Mouse (Mus musculus): ENCODE measurements around the gene Hrasls. TPM values are rescaled to one million over a fixed set of nuclear protein-coding genes. Genes with fewer than 3 reads are reported as not detected.

The Hrasls gene
- polyA plus RNA-seq, 1 experiment from 2014 or later, result 1.1 TPM

- H3K27me3 ChIP-seq (ENCODE audit: low read depth, poor library complexity, severe bottlenecking), result peaks cover 40% of the 10 kb centered on the region
- H3K36me3 ChIP-seq, result no peaks in the 10 kb centered on the region
- H3K4me1 ChIP-seq, result peaks cover 11% of the 10 kb centered on the region
- H3K4me3 ChIP-seq, result no peak overlapping the region
- no peak overlapping the region for H3K27ac ChIP-seq
- WGBS, result 73% methylated on average over 7 of the region's 7 CpGs
- no peak for DNase-seq (ENCODE audit: low spot score)
- H3K9me3 ChIP-seq (replicated peaks), result no peaks in the 10 kb centered on the region
Observed at GRCm38 (mm10) chr16:29208841-29209240, 654 bp upstream of the Hrasls start.

- whole genome bisulfite sequencing, result 87% methylated on average over 5 of the region's 5 CpGs
- Histone ChIP-seq H3K9me3 (replicated peaks) (no peaks in the 10 kb centered on the region), H3K27me3 (ENCODE audit: low read depth, poor library complexity, severe bottlenecking) (peaks cover 1% of the 10 kb centered on the region; the same call in 1 of the 2 replicates), H3K36me3 (no peaks in the 10 kb centered on the region), H3K27ac (no peak overlapping the region), H3K4me3 (no peak overlapping the region), H3K4me1 (no peaks in the 10 kb centered on the region)
- DNase-seq (ENCODE audit: low spot score), result no peak
Observed at GRCm38 (mm10) chr16:29216395-29217295, 7.2 kb downstream of the Hrasls start.

DNA sequence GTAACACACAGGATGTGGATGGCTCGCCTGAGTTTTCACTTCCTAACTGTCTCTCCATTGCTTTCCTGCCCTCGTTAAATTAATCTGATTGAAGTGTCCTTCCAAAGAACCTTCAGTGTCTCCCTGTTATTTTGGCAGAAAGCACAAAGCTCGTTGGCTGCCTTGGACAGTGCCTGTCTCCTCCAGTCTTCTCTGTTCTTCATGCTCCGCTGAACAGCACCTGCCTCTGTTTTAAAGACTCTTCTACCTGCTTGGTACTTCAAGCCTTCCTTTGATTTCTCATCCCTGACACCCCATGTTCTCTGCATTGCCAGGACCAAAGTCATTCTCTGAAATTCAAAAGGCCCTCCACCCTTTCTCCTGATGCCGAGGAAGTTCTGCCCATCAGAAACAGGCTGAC, 26.5 kb downstream of the Hrasls start:
- no peak overlapping the region for H3K4me3 ChIP-seq
- H3K36me3 ChIP-seq, result no peaks in the 10 kb centered on the region
- no peaks in the 10 kb centered on the region for H3K9me3 ChIP-seq (replicated peaks)
- no peak for DNase-seq (ENCODE audit: low spot score)
- H3K4me1 ChIP-seq, result no peaks in the 10 kb centered on the region
- H3K27ac ChIP-seq, result no peak overlapping the region
- H3K27me3 ChIP-seq (ENCODE audit: low read depth, poor library complexity, severe bottlenecking), result no peaks in the 10 kb centered on the region
- WGBS, result 84% methylated on average over 5 of the region's 5 CpGs

GRCm38 (mm10) chr16:29254325-29254724, 44.8 kb downstream of the Hrasls start:
- Histone ChIP-seq H3K9me3 (replicated peaks) (no peaks in the 10 kb centered on the region), H3K4me1 (no peaks in the 10 kb centered on the region), H3K27me3 (ENCODE audit: low read depth, poor library complexity, severe bottlenecking) (no peaks in the 10 kb centered on the region), H3K27ac (no peak overlapping the region), H3K4me3 (no peak overlapping the region), H3K36me3 (no peaks in the 10 kb centered on the region)
- DNase-seq (ENCODE audit: low spot score), result no peak
- 92% methylated on average over 4 of the region's 4 CpGs for WGBS

Other genes with a start within 250 kb of the Hrasls start
- gene Atp13a5, start 169.0 kb downstream of the Hrasls start, polyA plus RNA-seq (2016; fragmentation: Nextera tagmentation; extraction: Ambion mirVana), result 0.03 TPM in 1 of 2 replicates, not detected in the other